Mouse (Mus musculus) liver, postnatal 0 days (tissue): ENCODE data around the gene Clec2h. TPM values are rescaled to one million over a fixed set of nuclear protein-coding genes. Genes with fewer than 3 reads are reported as not detected.
A peak's percentile ranks its signal among the peaks of the same experiment; 100 is the strongest.
"Not testable (repeated sequence)": the region's sequence is repeated elsewhere in the genome, so short reads cannot be mapped to it uniquely, and the experiment has no call there.

Experiments
- ATAC-seq: fragments of 200-750 bp; cut with Nextera tagmentation; 2 replicates; pipeline ENCODE4 v1.8.0; 2017; ENCODE audit warnings: mild to moderate bottlenecking, moderate library complexity
- DNase-seq: peaks from one replicate; pipeline ENCODE4 v3.0.0-alpha.2; 2016
- H3K27ac ChIP-seq: fragments of 300-500 bp; sonication (generic); 2 replicates; pipeline ENCODE4 v1.5.1; 2014; ENCODE audit warnings: antibody characterized with exemption, moderate library complexity, mild to moderate bottlenecking, low read depth
- H3K27me3 ChIP-seq: fragments of 300-500 bp; sonication (generic); 2 replicates; pipeline ENCODE4 v1.6.1; 2014; ENCODE audit warnings: low read length, control low read depth, mixed read lengths; ENCODE audit not compliant: insufficient read depth
- H3K36me3 ChIP-seq: fragments of 300-500 bp; sonication (generic); replicated peaks from 2 replicates; pipeline ENCODE4 v1.6.1; 2014; ENCODE audit warnings: mild to moderate bottlenecking, control low read depth, low read length, moderate library complexity, mixed read lengths; ENCODE audit not compliant: insufficient read depth
- H3K4me1 ChIP-seq: fragments of 300-500 bp; sonication (generic); 2 replicates; pipeline ENCODE4 v1.6.1; 2014; ENCODE audit warnings: antibody characterized with exemption, mild to moderate bottlenecking, control low read depth; ENCODE audit not compliant: insufficient read depth
- H3K4me2 ChIP-seq: fragments of 300-500 bp; sonication (generic); 2 replicates; pipeline ENCODE4 v1.6.1; 2014; ENCODE audit warnings: low read depth, mild to moderate bottlenecking, low read length, moderate library complexity, mixed read lengths
- H3K4me3 ChIP-seq: fragments of 300-500 bp; sonication (generic); 2 replicates; pipeline ENCODE4 v1.5.1; 2014; ENCODE audit warnings: low read depth, low read length
- H3K9ac ChIP-seq: fragments of 300-500 bp; sonication (generic); replicated peaks from 2 replicates; pipeline ENCODE4 v1.6.1; 2014; ENCODE audit warnings: mild to moderate bottlenecking, moderate library complexity
- H3K9me3 ChIP-seq: fragments of 300-500 bp; sonication (generic); 2 replicates; pipeline ENCODE4 v1.6.1; 2016; ENCODE audit warnings: mild to moderate bottlenecking, control low read depth, low read length, mixed read lengths
- CTCF ChIP-seq: sonication (generic); IDR thresholded peaks from 2 replicates; pipeline ENCODE4 v1.5.1; 2016; ENCODE audit warnings: antibody characterized with exemption, low read depth
- EP300 ChIP-seq: IDR thresholded peaks from 2 replicates; pipeline ENCODE4 v1.6.1; 2016; ENCODE audit warnings: antibody characterized with exemption, low read depth, mild to moderate bottlenecking
- WGBS: fragments of 180-500 bp; shearing (Covaris S2); extraction: QIAGEN DNeasy Blood & Tissue Kit; methylation state at CpG from one replicate; pipeline ENCODE4 v1.1.7; 2014; ENCODE audit not compliant: insufficient replicate concordance; 5-methylcytosine and 5-hydroxymethylcytosine counted together
- polyA plus RNA-seq: library from polyadenylated mRNA; unstranded; fragments of >200 nt; fragmentation: Nextera tagmentation; extraction: Ambion mirVana; gene quantifications from 2 replicates; pipeline ENCODE4 v1.2.1, GENCODE M21; 2015

Gene Clec2h
- 0.33 and 0.46 TPM in 2 replicates for polyA plus RNA-seq

- WGBS = 0% methylated on average over 1 of the region's 1 CpGs
- no peak for ATAC-seq
These were observed at the start of gene Clec2h for GRCm38 (mm10) chr6:128662206-128662605. Gene Clec2h, plus strand, starts transcription at chr6:128662385.

DNA sequence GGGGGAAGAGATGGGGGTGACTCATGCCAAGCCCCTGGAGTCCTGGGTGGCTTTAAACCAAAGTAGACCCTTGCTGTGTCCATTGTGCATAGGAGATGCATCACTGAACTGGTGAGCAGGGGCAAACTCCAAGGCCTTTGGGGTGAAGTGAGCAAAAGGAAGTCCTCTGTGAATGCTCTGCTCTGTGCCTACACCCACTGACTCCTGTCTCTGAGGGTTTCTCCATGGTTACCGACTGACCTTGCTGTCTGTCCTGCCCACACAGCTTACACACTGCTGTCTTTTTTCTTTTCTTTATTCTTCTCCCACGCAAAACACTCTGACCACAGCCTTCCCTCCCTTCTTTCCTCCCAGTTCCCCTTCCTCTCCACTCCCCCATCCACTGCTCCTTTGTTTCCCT, 39.5 kb upstream of the Clec2h start:
- TF ChIP-seq EP300 = no peak
- TF ChIP-seq CTCF = no peak
- ATAC-seq (no peak), DNase-seq (no peak)
- H3K4me2 ChIP-seq = no peak overlapping the region
- no peak overlapping the region for H3K4me3 ChIP-seq
- H3K36me3 ChIP-seq = no peaks in the 10 kb centered on the region
- 61% methylated on average over 2 of the region's 2 CpGs for WGBS
- H3K9me3 ChIP-seq = no peaks in the 10 kb centered on the region
- no peak overlapping the region for H3K27ac ChIP-seq
- H3K4me1 ChIP-seq = no peaks in the 10 kb centered on the region
- no peak overlapping the region for H3K9ac ChIP-seq
- no peaks in the 10 kb centered on the region for H3K27me3 ChIP-seq

More at GRCm38 (mm10) chr6:128662206-128662605, at the start of gene Clec2h:
- no peaks in the 10 kb centered on the region for H3K27me3 ChIP-seq
- TF ChIP-seq CTCF (peak; percentile 41), EP300 (no peak)
- H3K4me2 ChIP-seq = no peak within 1 kb of the TSS
- H3K27ac ChIP-seq = no peak within 1 kb of the TSS
- no peaks in the 10 kb centered on the region for H3K9me3 ChIP-seq
- no peak for DNase-seq
- no peaks in the 10 kb centered on the region for H3K36me3 ChIP-seq
- no peak within 1 kb of the TSS for H3K4me3 ChIP-seq
- no peaks in the 10 kb centered on the region for H3K4me1 ChIP-seq
- no peak within 1 kb of the TSS for H3K9ac ChIP-seq

DNA sequence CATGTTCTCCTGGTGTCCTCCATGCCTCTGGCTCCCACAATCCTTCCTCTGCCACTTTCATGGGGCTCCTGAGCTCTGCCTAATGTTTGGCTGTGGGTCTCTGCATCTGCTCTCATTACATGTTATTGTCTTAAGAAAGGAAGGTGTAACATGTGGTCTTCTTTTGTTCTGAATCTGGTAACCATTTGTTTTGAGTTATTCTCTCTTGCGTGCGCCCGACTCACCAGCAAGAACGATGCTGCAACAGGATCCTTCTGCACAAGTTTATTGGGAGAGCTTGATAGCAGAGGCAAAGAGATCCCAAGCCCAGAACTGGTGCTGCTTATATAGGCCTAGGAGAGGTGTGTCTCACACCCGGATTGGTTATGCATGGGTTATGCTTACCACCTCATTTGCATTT, 38.8 kb upstream of the Clec2h start, which contains the start of gene Klrb1a:
Gene Klrb1a (minus strand): TSS at position 101 of the 400 bp plus-strand sequence.
- H3K4me2 ChIP-seq, H3K4me1 ChIP-seq, H3K27ac ChIP-seq, DNase-seq, ATAC-seq, H3K36me3 ChIP-seq, H3K9me3 ChIP-seq, H3K27me3 ChIP-seq, H3K9ac ChIP-seq, H3K4me3 ChIP-seq: not testable (repeated sequence)
- WGBS = 95% methylated on average over 5 of the region's 5 CpGs

GRCm38 (mm10) chr6:128624425-128624824, 37.8 kb upstream of the Clec2h start:
- TF ChIP-seq CTCF (no peak), EP300 (no peak)

GRCm38 (mm10) chr6:128625246-128625645, 36.9 kb upstream of the Clec2h start:
- 76% methylated on average over 6 of the region's 6 CpGs for WGBS
- not testable (repeated sequence) for ATAC-seq, H3K9me3 ChIP-seq, H3K27me3 ChIP-seq, DNase-seq, H3K27ac ChIP-seq, H3K36me3 ChIP-seq, H3K9ac ChIP-seq, H3K4me1 ChIP-seq, H3K4me2 ChIP-seq, H3K4me3 ChIP-seq

More at GRCm38 (mm10) chr6:128624425-128624824, 37.8 kb upstream of the Clec2h start:
- Histone ChIP-seq H3K36me3 (no peaks in the 10 kb centered on the region), H3K27me3 (no peaks in the 10 kb centered on the region), H3K4me2 (no peak overlapping the region), H3K27ac (no peak overlapping the region), H3K4me1 (no peaks in the 10 kb centered on the region), H3K4me3 (no peak overlapping the region), H3K9ac (no peak overlapping the region), H3K9me3 (no peaks in the 10 kb centered on the region)
- ATAC-seq (no peak), DNase-seq (no peak)
- 59% methylated on average over 4 of the region's 4 CpGs for WGBS

DNA sequence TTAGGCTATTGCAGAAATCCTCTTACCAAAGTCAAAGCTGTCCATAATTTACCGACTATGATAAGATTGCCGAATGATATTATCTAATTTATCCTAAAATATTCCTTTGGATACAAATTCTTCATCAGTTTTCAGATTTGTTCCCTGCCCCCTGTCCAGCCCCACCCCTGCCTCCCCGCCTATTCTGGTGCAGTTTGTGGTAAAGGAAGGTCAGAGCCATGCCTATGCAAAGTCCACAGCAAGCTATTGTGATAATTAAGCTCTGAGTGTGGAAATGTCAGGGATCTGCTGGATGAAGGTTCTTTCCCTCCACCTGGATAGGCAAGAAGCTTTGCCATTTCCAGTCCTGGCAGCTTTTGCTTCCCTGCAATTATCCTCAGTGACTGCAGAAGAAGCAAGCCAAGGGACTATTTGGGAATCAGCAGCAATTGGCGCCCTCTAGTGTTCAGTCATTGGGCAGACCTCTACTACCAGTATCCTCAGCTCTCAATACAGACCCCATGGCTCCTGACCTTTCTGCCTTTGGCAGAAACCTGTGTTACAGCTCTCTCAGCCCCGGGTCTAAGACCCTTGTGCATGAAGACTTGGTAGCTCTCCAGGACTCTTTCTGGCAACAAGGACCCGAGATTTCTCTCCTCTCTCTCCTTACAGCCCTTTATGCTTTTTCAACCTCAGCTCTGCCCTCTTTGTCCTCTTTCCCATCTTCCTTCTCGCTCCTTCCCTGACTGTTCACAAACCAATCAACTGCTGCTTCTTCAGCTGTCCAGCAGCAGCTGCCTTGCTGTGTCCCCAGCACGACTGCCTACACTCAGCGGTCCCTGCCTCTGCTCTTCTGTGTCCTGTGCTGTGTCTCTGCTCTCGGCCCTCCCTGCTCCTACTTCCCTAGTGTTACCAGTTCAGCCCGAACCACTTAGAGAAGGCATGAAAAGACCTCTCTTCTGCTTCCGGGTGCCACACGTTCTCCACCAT, 32.1 kb upstream of the Clec2h start:
- not testable (repeated sequence) for H3K4me1 ChIP-seq, H3K9ac ChIP-seq, H3K4me2 ChIP-seq, H3K27me3 ChIP-seq, H3K36me3 ChIP-seq, H3K9me3 ChIP-seq, H3K4me3 ChIP-seq
- TF ChIP-seq CTCF = peak; percentile 77
- WGBS = 39% methylated on average over 13 of the region's 13 CpGs
- peak overlapping the region; percentile 78 for H3K27ac ChIP-seq
- ATAC-seq = peak; percentile 50
- DNase-seq = peak; percentile 51
